In genomic region chr3:30013416-30013815, GRCm38 (mm10) we compare ENCODE assay signal across 9 mouse cellular contexts.
DNase-seq lines count a peak whose midpoint lies in the region; ATAC-seq and TF ChIP-seq lines count a peak whose summit lies in the region.
"Had no signal": no experiment of that assay in that cellular context is flagged by ENCODE, and none has a peak within 500 bp of the region (broad histone marks: within the 10 kb centered on the region; RNA-seq: fewer than 3 reads in every experiment).

No protein-coding gene starts in this region.

- DNase-seq in heart, postnatal 4 days = no peak
- no peak for DNase-seq in Patski (ENCODE audit: low read depth, low spot score)
- DNase-seq in hindbrain, embryonic 11.5 days (ENCODE audit: low spot score) = no peak
- DNase-seq in midbrain, embryonic 10.5 days (ENCODE audit: low spot score) = no peak
- no peak for DNase-seq in adrenal gland, postnatal 4 days (ENCODE audit: low spot score in 2 of 2)
- no peak for DNase-seq in thymus, adult 18-20 months
- DNase-seq: right cerebral cortex, postnatal 14 days had no signal

- in situ Hi-C loops in Patski (cut with MboI; ENCODE audit: low pct_unique_long_range_greater_than_20kb) = loop anchor here (10.0 kb wide), 1 partner anchor 541 kb away; no protein-coding TSS in a partner anchor

- H3K9me3 ChIP-seq in heart, embryonic 11.5 days (replicated peaks; ENCODE audit: control insufficient read depth, low read length) = no peaks in the 10 kb centered on the region
- H3K9me3 ChIP-seq in hindbrain, embryonic 11.5 days (ENCODE audit: control insufficient read depth, low read length) = no peaks in the 10 kb centered on the region
- H3K9me3 ChIP-seq in midbrain, embryonic 10.5 days (replicated peaks) = no peaks in the 10 kb centered on the region

- no peaks in the 10 kb centered on the region for H3K27me3 ChIP-seq in heart, embryonic 11.5 days (ENCODE audit: control insufficient read depth, insufficient read depth, low read length)
- H3K27me3 ChIP-seq in Patski = peaks cover 7% of the 10 kb centered on the region
- no peaks in the 10 kb centered on the region for H3K27me3 ChIP-seq in hindbrain, embryonic 11.5 days (ENCODE audit: control insufficient read depth, insufficient read depth, low read length)
- H3K27me3 ChIP-seq in midbrain, embryonic 10.5 days (ENCODE audit: low read depth, poor library complexity, severe bottlenecking) = peaks cover 28% of the 10 kb centered on the region

- peak overlapping the region; percentile 93 for H3K27ac ChIP-seq in heart, embryonic 11.5 days (ENCODE audit: low read depth, low read length)
- H3K27ac ChIP-seq in hindbrain, embryonic 11.5 days (ENCODE audit: low read depth, low read length) = no peak overlapping the region
- peak overlapping the region; percentile 90 for H3K27ac ChIP-seq in midbrain, embryonic 10.5 days (replicated peaks)

- peak overlapping the region; percentile 64 for H3K4me2 ChIP-seq in heart, embryonic 11.5 days
- H3K4me2 ChIP-seq in hindbrain, embryonic 11.5 days (replicated peaks; ENCODE audit: low read depth, low read length) = peak overlapping the region; percentile 80

- CTCF ChIA-PET in Patski (lab: Charles Lee) = interaction anchor here (0.9 to 3.4 kb wide), 5 partner anchors 9 to 435 kb away, joined by 3 to 37 read pairs (median 5); no protein-coding TSS in a partner anchor

- no peaks in the 10 kb centered on the region for H3K4me1 ChIP-seq in heart, embryonic 11.5 days (ENCODE audit: control insufficient read depth, insufficient read depth, low read length)
- H3K4me1 ChIP-seq in hindbrain, embryonic 11.5 days (replicated peaks; ENCODE audit: control insufficient read depth, insufficient read depth, low read length) = no peaks in the 10 kb centered on the region; the same call in 1 of the 2 replicates
- H3K4me1 ChIP-seq in midbrain, embryonic 10.5 days = peaks cover 72% of the 10 kb centered on the region

- WGBS in heart, embryonic 11.5 days (ENCODE audit: insufficient replicate concordance) = 9% methylated on average over 1 of the region's 1 CpGs
- 10% methylated on average over 1 of the region's 1 CpGs for WGBS in hindbrain, embryonic 11.5 days
- 14% methylated on average over 1 of the region's 1 CpGs for WGBS in midbrain, embryonic 10.5 days

- TF ChIP-seq CTCF in Patski (IDR thresholded peaks at IDR 0.05) = no peak

- no peak for ATAC-seq in heart, embryonic 11.5 days (replicated peaks; ENCODE audit: insufficient number of reproducible peaks, low FRiP score, low TSS enrichment)
- ATAC-seq in Patski = peak; percentile 14
- peak; percentile 25; the same call in 1 of the 2 replicates for ATAC-seq in hindbrain, embryonic 11.5 days (ENCODE audit: low FRiP score)
- no peak for ATAC-seq in erythroblast, adult 5-6 weeks (replicated peaks; ENCODE audit: low FRiP score, poor library complexity, severe bottlenecking)

- H3K36me3 ChIP-seq in heart, embryonic 11.5 days (ENCODE audit: control insufficient read depth, insufficient read depth, low read length) = no peaks in the 10 kb centered on the region
- H3K36me3 ChIP-seq in hindbrain, embryonic 11.5 days (ENCODE audit: control insufficient read depth, insufficient read depth, low read length) = no peaks in the 10 kb centered on the region
- H3K36me3 ChIP-seq in midbrain, embryonic 10.5 days = no peaks in the 10 kb centered on the region

- POLR2A ChIA-PET in Patski (lab: Charles Lee) = interaction anchor here (0.7 kb wide), 2 partner anchors 354 to 761 kb away, joined by 3 read pairs; no protein-coding TSS in a partner anchor

- peak overlapping the region; percentile 71 for H3K4me3 ChIP-seq in heart, embryonic 11.5 days (ENCODE audit: low read depth, low read length)
- peak overlapping the region; percentile 45; the same call in 1 of the 2 replicates for H3K4me3 ChIP-seq in hindbrain, embryonic 11.5 days (ENCODE audit: low read depth, low read length)
- H3K4me3 ChIP-seq in midbrain, embryonic 10.5 days = peak overlapping the region; percentile 75

- H3K9ac ChIP-seq in heart, embryonic 11.5 days (ENCODE audit: low read depth, low read length) = no peak overlapping the region
- no peak overlapping the region for H3K9ac ChIP-seq in hindbrain, embryonic 11.5 days (ENCODE audit: low read depth, low read length)

Comparison
In these comparisons a context has a peak if more than half of its experiments do, and no peak if none do; other contexts are left out.
1. ATAC-seq: peak in Patski (single experiment) and hindbrain, embryonic 11.5 days (single experiment); none in heart, embryonic 11.5 days (single experiment) and erythroblast, adult 5-6 weeks (single experiment).
2. Peak in every context shown above with its lines, with median percentiles within 50 percentile points of each other: H3K4me3 ChIP-seq.